Mouse (Mus musculus) splenic B cell, adult 2 months (primary cell): ENCODE results near the gene Prr36.
A peak's percentile ranks its signal among the peaks of the same experiment; 100 is the strongest.

Experiments used
- DNase-seq: peaks from one replicate; pipeline ENCODE4 v3.0.0-alpha.2; 2011; ENCODE audit warnings: low read depth, low spot score
- H3K27me3 ChIP-seq: 2 replicates; pipeline ENCODE4 v1.6.1; 2012; ENCODE audit warnings: mild to moderate bottlenecking, low read length, moderate library complexity, mixed read lengths; ENCODE audit not compliant: control insufficient read depth, poor library complexity, insufficient read depth, severe bottlenecking
- H3K36me3 ChIP-seq: 2 replicates; pipeline ENCODE4 v1.6.1; 2012; ENCODE audit warnings: mild to moderate bottlenecking, low read length, moderate library complexity, mixed read lengths; ENCODE audit not compliant: control insufficient read depth, poor library complexity, insufficient read depth, severe bottlenecking

Gene Prr36

GRCm38 (mm10) chr8:4226323-4226722 is 9.1 kb upstream of the Prr36 start:
- Histone ChIP-seq H3K27me3 (no peaks in the 10 kb centered on the region), H3K36me3 (no peaks in the 10 kb centered on the region)
- no peak for DNase-seq

GRCm38 (mm10) chr8:4222059-4222458 is 4.8 kb upstream of the Prr36 start:
- no peak for DNase-seq
- Histone ChIP-seq H3K36me3 (no peaks in the 10 kb centered on the region), H3K27me3 (no peaks in the 10 kb centered on the region)

- no peaks in the 10 kb centered on the region for H3K27me3 ChIP-seq
- H3K36me3 ChIP-seq, result no peaks in the 10 kb centered on the region
- no peak for DNase-seq
Measured at GRCm38 (mm10) chr8:4219617-4220016, 2.4 kb upstream of the Prr36 start.

GRCm38 (mm10) chr8:4216296-4216695 is 963 bp downstream of the Prr36 start:
- H3K36me3 ChIP-seq, result no peaks in the 10 kb centered on the region
- H3K27me3 ChIP-seq, result no peaks in the 10 kb centered on the region
- no peak for DNase-seq

- H3K36me3 ChIP-seq, result no peaks in the 10 kb centered on the region
- no peaks in the 10 kb centered on the region for H3K27me3 ChIP-seq
- peak; percentile 63 for DNase-seq
Measured at GRCm38 (mm10) chr8:4214006-4214980, 3.0 kb downstream of the Prr36 start.

GRCm38 (mm10) chr8:4213210-4214005 is 3.9 kb downstream of the Prr36 start:
- DNase-seq, result peak; percentile 34
- Histone ChIP-seq H3K27me3 (no peaks in the 10 kb centered on the region), H3K36me3 (no peaks in the 10 kb centered on the region)

GRCm38 (mm10) chr8:4212809-4213209 is 4.5 kb downstream of the Prr36 start:
- H3K36me3 ChIP-seq, result no peaks in the 10 kb centered on the region
- no peaks in the 10 kb centered on the region for H3K27me3 ChIP-seq
- peak; percentile 35 for DNase-seq

GRCm38 (mm10) chr8:4211097-4211496 is 6.2 kb downstream of the Prr36 start:
- Histone ChIP-seq H3K36me3 (no peaks in the 10 kb centered on the region; the same call in 1 of the 2 replicates), H3K27me3 (no peaks in the 10 kb centered on the region)
- DNase-seq, result peak; percentile 12

- Histone ChIP-seq H3K27me3 (no peaks in the 10 kb centered on the region), H3K36me3 (no peaks in the 10 kb centered on the region; the same call in 1 of the 2 replicates)
- no peak for DNase-seq
Measured at GRCm38 (mm10) chr8:4207016-4207350, 10.3 kb downstream of the Prr36 start.

GRCm38 (mm10) chr8:4206182-4207015 is 10.9 kb downstream of the Prr36 start:
- DNase-seq, result no peak
- Histone ChIP-seq H3K27me3 (no peaks in the 10 kb centered on the region), H3K36me3 (no peaks in the 10 kb centered on the region; the same call in 1 of the 2 replicates)

- no peaks in the 10 kb centered on the region for H3K27me3 ChIP-seq
- no peaks in the 10 kb centered on the region; the same call in 1 of the 2 replicates for H3K36me3 ChIP-seq
- DNase-seq, result no peak
Measured at GRCm38 (mm10) chr8:4205246-4206123, 11.8 kb downstream of the Prr36 start.

GRCm38 (mm10) chr8:4201321-4201720 is 15.9 kb downstream of the Prr36 start:
- no peaks in the 10 kb centered on the region for H3K27me3 ChIP-seq
- no peak for DNase-seq
- H3K36me3 ChIP-seq, result no peaks in the 10 kb centered on the region; the same call in 1 of the 2 replicates

- Histone ChIP-seq H3K27me3 (no peaks in the 10 kb centered on the region), H3K36me3 (no peaks in the 10 kb centered on the region)
- no peak for DNase-seq
Measured at GRCm38 (mm10) chr8:4193588-4193894, 23.7 kb downstream of the Prr36 start.
